Mouse (Mus musculus) telencephalon, adult 2 months (tissue): ENCODE data around the gene Gm9821.

Experiments
- DNase-seq: peaks from one replicate; pipeline ENCODE4 v3.0.0-alpha.2; 2011; ENCODE audit warnings: low read depth, low spot score

Gm9821 gene

DNA sequence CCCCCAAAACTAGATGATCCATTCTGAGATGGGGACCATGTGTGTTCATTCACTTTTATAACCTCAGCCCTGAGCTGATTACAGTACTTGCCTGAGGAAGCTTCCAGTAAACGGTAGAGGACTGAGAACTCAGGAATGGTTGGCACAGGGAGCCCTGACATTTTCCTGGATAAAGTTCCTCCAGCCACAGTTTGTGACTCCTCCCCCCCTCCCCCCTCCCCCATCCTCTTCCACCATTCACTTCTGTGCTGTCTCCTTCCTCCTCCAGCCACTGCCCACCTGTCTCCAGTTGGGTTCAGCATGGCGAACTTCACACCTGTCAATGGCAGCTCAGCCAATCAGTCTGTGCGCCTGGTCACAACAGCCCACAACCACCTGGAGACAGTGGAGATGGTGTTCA lies 18.6 kb upstream of the Gm9821 start, which contains the start of gene Chrm4:
Chrm4 (plus strand) TSS at position 301 of the 400 bp plus-strand sequence.
- no peak for DNase-seq

DNA sequence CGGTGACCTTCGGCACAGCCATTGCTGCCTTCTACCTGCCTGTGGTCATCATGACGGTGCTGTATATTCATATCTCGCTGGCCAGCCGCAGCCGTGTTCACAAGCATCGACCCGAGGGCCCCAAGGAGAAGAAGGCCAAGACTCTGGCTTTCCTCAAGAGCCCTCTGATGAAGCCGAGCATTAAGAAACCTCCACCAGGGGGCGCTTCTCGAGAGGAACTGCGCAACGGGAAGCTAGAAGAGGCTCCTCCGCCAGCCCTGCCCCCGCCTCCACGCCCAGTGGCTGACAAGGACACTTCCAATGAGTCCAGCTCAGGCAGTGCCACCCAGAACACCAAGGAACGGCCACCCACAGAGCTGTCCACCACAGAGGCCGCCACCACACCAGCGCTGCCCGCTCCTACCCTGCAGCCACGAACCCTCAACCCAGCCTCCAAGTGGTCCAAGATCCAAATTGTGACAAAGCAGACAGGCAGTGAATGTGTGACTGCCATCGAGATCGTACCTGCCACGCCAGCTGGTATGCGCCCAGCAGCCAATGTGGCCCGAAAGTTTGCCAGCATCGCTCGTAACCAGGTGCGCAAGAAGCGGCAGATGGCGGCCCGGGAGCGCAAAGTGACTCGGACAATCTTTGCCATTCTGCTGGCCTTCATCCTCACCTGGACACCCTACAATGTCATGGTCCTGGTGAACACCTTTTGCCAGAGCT lies 17.5 kb upstream of the Gm9821 start:
- no peak for DNase-seq

DNA sequence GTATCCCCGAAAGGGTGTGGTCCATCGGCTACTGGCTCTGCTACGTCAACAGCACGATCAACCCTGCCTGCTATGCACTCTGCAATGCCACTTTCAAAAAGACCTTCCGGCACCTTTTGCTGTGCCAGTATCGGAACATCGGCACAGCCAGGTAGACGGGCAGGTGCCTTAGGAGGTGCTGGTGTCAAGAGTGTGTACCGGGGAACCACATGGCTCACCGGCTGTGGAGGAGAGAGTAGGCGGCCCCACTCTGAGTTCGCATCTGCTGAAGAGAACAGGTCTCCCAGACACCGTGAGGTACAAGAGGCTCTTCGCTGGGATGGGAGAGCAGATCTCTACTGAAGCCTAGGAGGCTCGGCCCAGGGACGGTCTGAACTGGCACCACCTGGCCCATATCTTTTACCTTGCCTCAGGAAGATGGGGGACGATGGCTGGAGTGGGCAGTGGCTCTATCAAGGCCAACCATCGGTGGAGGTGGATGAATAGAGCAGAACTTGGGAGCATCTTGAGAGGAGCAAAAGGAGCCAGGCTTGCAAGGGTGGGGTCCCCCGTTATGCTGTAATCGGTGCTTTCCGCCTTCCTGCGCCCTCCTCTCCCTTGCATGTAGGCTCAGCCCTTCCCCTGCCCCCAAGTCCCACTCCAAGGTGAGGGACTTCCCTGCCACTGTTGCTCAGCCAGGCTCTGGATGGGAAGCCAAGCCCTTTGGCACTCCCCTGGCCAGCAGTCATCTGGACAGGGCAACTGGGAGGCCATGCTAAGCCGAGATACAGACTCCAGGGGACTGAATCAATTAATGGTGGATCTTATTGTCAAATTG lies 16.8 kb upstream of the Gm9821 start:
- DNase-seq, result no peak

DNA sequence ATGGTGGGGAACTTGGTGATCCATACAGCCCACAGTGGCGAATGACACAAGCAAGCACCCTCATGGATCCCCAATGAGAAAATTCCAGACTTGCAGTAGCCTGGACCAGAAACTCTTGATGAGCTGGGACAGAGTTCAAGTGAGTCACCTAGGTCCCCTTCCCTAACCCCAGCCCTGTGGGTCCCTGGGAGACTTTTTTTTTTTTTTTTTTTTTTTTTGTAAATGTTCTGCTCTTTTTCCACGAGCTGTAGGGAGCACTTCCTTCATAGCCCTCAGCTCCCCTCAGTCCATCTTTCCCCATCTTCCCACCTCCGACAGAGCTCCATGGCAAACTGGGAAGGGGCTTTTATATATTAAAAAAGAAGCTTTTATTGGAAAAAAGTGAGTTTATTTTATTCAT lies 16.0 kb upstream of the Gm9821 start:
- no peak for DNase-seq

DNA sequence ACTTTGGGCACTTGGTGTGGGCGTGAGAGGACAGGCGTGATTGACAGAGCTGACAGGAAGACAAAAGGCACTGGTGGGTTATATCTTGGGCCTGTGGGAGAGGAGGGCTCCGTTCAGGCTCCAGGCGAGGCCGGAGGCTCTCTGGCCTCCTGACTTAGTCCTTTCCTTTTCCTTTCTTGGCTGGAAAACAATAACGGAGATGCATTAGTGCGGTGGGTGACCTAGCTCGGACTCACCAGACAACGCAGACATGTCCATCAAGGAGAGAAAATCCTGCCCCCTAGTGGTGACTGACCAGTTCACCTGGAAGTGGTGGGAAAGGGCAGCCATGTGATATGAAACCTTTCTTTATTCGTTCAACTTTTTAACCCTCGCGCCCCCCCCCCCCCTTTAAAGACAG lies 15.6 kb upstream of the Gm9821 start:
- DNase-seq, result no peak

DNA sequence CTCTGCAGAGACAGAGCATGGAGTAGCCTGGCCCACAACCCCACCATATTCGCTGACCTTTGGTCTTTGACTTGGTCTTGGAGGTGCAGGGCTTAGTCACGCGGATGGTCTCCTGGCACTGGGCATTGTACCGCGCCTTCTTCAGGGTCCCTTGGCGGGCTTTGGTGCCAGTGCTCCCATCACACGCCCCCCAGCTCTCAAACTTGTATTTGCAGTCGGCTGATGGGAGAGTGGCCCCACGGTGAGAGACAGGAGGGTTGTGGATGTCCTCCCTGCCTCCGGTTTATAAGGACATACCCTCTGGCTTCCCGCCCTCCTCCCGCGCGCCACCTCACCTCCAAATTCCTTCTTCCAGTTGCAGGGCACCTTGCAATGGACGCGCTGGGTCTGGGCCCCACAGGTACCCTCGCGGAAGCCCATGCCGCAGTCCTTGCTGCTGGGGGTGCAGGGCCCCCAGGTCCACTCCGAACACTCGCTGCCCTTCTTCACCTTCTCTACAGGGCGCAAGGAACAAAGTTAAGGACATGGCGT lies 14.7 kb upstream of the Gm9821 start:
- DNase-seq, result no peak

DNA sequence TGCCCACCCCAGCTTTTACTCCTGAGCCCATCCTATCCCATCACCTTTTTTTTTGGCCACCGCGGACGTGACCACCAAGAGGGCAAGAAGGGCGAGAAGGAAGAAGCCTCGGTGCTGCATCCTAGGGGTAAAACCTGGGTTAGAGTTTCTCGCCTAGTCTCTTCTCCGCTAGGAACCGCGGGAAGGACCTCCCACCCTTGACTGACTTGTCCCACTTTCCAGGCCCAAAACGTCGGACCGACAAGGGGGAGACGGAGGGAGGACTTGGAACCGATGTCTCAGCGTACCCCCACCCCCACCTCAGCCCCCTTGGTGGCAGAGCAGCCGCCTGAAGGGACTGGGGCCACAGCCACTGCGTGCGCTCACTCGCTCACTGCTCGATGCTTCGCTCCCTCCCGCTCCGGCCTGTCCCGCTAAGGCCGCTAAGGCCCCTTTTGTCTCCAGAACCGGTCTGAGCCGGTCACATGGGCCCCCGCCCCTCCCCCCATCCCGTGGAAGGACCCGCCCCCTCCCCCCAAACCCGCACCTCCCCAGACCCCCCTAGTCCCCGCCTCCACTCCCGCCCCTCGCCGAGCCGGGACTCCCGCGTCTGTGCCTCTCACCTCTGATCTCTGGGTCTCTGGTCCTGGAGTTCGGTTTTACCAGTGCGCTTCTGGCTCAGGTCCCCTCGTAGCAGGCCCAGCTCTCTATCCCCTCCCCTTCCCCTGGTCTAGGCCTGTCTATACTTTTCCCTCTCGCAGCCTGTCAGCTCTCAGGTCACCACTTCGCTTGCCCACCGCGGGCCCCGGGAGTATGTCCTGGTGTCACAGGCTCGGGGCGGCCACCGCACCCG lies 14.0 kb upstream of the Gm9821 start:
- no peak for DNase-seq

DNA sequence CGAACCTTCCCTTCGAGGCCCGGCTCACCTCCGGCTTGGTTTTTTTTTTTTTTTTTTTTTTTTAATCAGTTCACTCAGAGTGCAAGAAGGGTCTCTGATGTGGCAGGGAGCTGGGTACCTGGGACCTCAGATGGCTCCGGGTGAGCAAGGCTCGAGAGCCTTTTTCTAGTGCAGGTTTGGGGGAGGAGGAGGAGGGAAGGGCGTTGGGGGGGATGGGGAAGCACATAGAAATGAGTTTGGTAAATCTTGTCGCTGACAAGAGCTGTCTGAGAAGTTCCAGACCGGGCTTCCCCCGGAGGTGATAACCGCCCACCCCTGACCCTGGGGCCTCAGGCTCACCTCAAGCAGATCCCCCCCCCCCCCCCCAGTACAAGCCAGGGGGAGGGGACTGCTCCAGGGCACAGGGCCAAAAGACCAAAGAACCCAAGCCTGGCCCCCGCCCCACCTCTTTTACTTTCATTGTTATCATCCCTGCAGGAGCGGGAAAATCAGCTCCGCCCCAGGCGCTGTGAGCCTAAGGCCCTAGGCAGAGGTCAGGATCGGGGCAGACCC lies 13.3 kb upstream of the Gm9821 start, which contains the start of gene Mdk:
Mdk (minus strand) TSS at position 138 of the 552 bp plus-strand sequence.
- no peak for DNase-seq

DNA sequence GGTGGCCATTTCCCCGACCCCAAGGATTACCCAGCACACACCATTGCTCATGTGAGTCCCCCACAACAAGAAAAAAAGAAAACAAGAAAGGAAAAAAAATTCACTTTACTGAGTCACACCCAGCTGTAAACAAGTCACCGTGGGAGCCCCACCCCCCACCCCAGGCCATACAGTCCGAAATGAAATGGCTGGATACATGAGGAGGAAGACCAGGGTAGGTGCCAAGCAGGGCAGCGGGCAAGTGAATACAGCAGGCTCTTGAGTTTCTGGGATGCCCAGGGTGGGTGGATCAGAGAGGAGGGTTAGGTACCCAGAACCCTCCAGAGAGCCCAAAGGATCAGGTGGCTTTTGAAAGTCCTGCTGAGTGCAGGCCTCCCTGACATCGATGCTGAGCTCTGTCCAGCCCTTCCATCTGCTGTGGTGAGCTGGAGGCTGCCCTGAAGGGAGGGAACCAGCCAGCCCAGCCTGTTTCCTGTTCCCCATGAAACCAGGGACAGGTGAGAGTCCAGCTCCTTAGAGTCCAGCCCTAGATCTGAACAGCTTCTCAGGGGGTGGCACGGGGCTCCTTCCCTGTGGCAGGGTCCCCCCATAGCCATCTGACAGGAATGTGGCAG lies 12.7 kb upstream of the Gm9821 start:
- DNase-seq, result no peak

DNA sequence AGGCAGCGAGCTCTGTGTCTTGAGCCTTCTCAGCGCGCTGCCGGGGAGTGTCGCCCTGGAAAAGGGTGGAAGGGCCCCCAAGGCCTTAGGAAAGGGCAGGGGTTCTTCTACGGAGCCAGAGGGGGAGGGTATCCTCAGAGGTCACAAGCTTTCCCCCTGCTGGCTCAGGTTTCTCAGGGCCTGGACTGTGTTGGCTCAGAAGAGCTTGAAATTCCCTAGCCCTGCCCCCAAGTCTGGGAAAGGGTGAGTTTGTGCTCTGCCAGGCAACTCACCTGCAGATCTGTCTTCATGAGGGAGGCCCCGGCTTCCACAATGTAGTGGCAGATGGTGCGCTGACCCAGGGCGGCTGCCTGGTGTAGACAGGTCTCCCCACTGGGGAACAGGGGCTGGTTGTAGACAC lies 12.0 kb upstream of the Gm9821 start:
- no peak for DNase-seq

DNA sequence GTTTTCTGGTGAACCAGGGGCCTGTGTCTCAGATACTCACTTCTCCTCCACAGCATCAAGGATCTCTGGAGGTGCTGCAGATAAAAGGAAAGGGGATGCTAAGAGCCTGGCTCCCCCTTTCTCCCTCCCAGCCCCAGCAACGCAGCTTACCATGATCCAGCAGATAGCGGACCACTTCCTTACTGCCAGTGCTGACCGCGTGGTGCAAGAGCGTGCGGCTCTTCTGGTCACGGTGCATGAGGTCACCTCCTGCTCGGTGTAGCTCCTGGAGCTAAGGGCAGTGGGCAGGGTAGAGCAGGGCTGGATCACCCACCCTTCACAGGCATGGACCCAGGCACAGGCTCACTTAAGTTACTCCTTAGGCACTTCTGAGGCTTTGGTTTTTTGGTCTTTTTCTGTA lies 11.5 kb upstream of the Gm9821 start:
- no peak for DNase-seq

DNA sequence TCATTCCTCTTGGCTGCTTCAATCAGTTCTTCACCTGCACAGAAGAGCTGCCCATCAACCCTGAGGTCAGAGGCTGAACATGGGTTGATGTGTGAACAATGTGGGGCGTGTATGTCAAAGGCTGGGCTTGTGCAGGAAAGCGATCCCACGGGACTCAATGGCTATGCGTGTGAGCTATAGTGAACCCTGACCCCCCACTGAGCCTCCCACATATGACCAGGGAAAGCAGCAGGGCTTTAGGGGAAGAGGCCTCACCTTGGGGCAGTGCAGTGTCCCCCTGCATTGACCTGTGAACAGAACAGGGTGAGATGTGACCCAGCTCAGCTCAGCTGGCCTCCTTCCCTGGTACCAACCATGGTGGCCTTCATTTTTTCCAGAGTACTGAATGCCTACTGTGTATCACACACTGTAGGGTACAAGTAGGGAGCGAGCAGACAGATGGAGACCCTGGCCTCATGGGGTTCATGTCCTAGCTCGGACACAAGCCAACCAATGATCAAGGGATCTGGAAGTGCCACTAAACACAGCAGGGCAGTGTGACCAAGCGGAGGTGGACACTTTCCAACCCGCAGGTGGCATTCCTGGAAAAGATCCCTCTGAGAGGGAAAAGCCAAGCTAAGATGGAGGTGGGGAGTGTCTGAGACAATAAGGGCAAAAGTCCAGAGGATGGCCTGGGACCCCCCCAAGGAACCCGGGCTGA lies 10.5 kb upstream of the Gm9821 start:
- no peak for DNase-seq

DNA sequence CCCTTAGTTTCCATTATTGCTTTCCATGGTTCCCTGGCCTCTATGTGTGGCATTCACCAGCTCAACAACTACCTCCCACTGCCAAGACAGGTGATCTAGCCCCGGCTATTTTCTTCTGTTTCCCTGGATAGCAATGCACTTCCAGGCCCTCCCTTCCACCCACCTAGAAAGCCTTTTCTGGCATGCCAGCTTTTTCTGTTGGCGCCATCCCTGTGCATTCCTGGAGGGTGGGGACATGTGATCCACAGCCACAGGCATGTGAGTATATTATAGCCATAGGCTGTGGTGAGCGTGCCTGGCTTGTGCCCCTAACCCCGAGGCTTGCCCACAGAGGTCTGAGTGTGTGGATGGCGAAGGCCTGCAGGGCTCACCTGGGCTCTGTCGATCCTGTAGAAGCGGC lies 9.3 kb upstream of the Gm9821 start:
- no peak for DNase-seq

DNA sequence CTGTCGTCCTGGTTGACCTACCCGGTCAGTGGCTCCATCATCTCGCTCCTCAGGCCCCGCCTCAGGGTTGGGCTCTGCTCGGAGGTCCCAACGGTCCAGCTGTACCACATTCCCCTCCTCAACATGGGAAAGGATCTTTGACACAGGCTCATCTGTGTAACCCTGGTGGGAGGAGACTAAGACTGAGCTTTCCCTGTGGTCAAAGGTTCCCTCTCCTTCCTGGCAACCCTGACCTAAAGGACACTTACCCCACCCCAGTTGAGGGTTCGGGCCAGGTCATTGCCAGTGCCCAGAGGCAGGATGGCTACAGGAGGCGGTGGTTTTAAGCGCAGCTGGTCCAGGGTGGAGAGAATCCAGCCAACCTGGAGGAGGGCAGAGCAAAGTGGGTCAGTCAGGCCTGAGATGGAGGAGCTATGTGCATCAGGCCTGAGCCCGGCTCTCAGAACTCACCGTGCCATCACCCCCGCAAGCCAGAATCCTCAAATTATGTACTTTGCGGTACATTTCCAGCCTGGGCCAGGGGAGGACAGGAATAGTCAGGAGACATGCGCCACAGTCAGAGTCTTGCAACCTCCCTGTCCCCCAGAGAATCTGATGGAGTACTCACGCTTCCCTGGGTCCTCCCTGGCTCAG lies 6.1 kb upstream of the Gm9821 start:
- DNase-seq, result no peak

DNA sequence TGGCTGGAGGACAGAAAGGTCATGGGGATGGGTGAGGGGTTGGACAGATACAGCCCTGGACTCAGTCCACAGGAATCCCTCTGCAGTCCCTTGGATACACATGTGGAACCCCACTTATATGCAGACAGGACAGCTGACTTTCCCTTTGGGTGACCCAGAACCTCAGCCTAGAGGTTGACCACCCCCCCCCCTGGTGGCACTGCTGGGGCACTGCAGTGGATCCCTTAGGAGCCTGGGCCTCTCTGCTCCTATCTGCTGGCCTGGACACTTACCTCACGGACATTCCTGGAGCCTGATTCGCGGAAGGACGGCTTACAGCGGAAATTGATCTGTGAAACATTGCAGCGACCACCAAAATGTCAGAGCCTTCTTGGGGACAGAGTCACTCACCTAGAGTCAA lies 3.1 kb upstream of the Gm9821 start:
- no peak for DNase-seq

DNA sequence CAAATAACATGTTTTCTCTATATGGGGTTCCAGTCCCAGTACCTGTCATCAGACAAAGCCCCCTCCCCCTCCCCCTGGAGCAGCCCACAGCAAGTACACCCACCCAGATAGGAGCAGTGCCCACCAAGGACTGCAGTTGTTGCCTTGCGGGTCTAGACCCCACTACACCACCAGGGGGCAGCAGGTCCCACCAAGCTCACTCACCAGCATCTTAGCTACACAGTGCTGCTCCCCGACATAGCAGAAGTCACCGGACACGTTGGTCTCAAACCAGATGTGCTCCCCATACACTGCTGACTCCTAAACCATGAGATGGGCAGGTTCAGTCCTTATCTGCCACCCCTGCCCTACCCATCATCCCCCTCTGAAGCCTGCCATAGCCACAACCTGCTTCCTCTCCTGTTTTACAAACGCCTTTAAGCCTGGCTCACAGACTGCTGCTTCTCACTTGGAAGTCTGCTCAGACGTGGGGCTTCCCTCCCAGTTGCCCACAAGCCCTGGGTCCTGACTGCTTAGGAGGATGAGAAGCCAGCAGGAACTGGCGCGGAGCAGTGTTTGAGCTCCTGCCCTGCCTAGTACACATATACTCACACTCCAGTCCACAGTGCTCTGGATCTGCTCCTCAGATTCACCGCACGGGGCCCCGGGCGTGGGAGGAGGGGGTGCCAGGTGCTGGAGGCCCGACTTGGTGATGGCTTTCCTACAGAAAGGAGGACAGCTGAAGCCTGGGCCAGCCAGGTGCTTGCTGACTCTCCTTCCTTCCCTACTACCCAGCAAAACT lies 1.1 kb upstream of the Gm9821 start:
- DNase-seq, result no peak

DNA sequence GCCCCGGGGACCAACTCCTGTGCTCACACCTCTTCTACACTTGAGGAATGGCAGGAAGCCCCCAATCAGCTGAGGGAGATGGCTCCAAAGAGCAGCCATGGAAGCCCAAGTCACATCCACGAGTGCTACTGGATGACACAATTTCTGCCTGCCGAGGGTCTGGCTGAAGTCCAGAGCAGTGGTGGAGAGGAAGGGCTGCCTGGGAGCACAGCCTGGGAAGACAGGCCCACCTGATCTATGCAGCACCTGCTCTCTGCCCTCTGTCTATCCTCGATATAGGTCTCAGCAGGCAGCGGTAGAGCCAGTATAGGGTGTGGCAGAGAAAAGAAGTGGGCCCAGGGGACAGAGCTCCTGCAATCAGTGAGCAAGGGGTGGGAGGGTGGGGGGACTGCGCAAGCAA lies 1.3 kb downstream of the Gm9821 start:
- DNase-seq, result no peak

DNA sequence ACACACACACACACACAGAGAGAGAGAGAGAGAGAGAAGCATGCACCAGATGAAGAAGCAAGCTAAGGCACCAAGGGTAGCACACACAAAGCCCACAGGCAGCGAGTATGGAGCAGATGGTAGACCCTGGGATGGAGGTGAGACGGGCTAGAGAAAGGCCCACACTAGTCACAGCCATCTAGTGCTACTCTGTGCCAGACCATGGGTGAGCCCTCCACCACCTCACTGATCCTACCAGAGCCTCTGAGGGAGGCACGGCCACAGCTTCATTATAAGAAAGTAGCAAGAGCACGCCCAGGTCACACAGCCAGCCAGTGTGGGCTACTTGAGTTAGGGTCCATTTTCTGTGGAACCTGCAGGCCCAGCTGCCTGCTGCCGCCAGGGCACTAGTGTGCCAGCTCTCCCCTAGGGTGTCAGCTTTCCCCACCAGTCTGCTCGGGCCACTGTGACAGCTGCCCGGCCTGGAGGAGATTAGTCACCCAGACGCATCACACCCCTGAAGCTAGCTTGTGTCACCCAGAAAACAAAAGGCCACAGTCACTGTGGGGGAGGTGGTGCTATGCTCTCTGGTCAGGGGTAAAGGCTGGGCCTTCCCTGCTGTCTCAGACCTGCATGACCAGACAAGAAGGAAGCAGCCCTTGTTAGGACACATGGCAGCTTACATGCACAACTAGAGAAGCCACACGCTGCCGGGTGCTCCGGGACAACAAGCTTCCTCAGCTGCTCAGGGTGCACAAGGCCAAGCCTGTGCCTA lies 2.1 kb downstream of the Gm9821 start:
- DNase-seq, result no peak

DNA sequence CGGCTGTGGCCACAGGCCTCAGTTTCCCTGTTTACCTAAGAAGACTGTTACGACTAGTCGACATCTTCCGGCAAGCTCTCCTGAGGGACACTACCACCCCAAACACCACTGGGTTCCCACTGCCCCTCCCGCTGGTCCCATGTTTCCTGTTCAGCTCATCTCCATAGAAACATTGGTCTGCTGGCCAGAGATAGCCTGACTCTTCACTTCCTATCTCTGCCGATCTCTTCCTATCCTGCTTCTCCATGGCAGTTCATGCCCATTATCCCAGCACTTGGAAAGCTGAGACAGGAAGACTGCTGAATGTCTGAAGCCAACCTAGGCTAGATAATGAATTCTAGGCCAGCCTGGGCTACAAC lies 2.6 kb downstream of the Gm9821 start:
- DNase-seq, result no peak
